Mouse (Mus musculus): ENCODE measurements around the gene Gm49405.
A peak's percentile ranks its signal among the peaks of the same experiment; 100 is the strongest.
"Not testable (repeated sequence)": the region's sequence is repeated elsewhere in the genome, so short reads cannot be mapped to it uniquely, and the experiment has no call there.

Gene Gm49405

DNA sequence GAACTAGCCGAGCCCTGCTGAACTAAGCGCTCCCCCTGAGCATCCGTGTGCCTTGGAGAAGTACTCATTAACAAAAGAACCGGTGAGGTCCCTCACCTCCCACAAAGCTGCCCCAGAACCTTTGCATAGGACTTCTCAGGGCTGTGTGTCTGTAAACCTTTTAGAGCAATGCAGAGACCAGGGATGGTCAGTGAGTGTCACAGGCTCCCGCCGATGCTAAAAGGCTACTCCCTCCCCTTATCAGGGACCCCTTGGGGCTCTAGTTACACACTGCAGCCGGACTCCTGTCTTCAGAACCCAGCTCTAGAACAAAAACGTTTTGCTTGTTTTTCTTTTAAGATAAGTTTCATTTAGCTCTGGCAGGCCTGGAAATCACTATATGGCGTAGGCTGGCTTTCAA is 12.6 kb downstream of the Gm49405 start:
- DNase-seq (ENCODE audit: low spot score in 2 of 2), result no peak

DNA sequence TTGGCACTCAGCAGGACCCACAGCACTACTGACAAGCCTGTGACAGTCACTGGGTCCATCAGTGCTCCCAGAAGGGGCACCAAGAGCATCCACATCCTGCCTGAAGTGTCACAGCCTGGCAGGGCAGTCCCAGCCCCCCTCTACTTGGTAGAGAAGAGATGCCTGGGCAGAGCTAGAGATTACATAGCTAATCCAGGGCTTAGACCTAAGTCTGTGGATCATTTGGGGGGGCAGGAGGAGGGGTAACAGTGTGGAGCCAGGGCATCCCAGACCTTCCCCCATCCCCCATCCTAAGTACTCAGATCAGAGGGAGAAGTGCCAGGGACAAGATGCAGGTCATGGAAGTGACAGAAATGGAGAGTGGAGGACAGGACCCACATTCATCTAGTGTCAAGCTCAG is 14.4 kb downstream of the Gm49405 start:
- DNase-seq (ENCODE audit: low spot score in 2 of 2), result no peak

DNA sequence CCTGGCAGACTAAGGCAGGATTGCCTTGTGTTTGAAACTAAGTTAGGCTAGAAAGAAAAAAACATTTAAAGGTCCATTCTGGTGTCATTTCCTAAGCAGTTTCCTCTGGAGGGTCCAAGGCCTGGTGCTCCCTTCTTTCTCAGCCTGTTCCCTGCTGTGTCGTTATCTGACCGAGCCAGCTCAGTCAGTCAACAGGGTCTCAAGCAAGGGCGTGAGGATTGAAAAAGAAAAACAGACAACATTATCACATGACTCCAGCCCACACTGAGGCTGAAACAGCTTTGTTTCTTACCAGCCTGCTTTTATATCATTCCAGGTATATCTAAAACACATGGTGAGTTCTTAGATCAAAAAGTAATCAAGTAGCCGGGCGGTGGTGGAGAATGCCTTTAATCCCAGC is 15.2 kb downstream of the Gm49405 start:
- DNase-seq (ENCODE audit: low spot score in 2 of 2), result no peak

DNA sequence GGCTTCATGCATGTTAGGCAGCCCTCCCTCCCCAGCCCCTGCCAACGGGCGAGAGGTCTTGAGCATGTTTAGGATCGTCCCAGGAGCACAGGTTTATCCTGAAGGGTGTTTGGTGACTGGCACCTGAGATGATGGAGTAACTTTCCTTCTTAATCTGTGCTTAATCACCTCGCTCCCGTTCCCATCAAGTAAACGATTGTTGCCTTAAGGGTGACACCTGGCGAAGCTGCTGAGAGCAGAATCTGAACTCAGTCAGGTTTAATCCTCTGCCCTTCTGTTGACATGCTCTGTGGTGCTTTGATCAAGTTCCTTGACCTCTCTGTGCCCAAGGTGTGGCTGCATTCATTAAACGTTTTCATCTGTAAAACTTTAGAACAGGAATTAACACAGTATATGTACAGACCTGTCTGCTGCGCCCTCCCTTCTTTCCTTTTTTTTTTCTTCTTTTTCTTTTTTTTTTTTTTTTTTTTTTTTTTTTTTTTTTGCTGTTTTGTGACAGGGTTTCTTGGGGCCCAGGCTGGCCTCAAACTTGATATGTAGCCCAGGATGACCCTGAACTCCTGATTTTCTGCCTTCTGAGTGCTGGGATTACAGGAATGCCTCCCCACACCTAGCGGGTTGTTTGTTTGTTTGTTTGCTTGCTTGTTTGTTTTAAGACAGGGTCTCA is 17.6 kb downstream of the Gm49405 start:
- no peak for DNase-seq (ENCODE audit: low spot score in 2 of 2)

DNA sequence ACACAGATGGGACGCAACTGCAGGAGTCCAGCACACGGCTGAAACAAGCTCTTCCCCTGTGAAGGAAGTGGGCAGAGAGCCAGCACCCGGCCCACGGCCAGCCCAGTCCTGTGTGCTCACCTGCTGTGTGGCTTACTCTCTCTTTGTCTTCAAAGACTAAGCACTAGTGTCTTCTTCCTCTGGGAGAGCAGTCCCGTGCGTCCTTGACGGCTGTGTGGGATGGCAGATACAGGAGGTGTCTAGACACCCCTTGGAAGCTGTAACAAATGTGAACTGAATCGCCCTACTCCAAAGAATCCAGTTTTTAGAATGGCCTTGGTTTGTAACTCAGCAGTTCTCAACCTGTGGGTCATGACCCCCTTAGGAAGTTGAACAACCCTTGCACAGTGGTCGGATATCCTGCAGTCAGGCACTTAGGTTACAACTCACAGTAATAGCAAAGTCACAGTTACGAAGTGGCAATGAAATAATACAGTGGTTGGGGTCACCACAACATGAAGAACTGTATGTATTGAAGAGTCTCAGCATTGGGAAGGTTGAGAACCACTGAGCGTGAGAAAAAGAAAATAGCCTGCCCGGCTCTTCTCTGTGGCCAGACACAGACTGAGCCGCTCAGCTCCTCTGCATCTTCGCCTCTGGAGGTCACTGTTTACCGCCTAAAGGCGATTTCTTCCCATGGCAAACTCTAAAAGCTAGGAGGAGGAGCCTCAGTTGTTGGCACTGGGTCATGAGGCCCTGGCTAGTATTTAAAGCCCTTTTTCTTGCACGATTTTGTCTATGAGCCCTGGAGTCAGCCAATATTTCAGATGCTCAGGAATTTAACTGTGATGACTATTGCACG is 18.5 kb downstream of the Gm49405 start:
- DNase-seq (ENCODE audit: low spot score in 2 of 2), result peak; percentile 82 to 90

DNA sequence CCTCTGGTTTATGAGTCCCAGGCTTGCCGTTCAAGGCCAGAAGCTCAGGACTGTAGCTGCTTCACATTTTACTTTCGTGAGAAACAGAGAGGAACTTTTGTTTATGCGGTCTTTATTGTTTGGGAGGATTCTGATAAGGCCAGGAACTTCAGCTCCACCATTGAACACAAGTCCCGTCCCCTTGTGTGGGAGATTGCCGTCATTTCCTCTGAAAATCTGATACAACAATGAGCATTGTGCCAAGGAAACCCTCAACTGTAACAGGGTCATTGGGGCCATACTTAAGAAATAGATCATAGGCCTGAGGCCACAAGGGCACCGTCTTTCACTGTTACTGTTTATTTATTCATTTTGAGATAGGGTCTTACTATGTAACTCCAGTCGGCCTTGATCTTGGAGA is 22.8 kb downstream of the Gm49405 start:
- no peak for DNase-seq (ENCODE audit: low spot score in 2 of 2)

DNA sequence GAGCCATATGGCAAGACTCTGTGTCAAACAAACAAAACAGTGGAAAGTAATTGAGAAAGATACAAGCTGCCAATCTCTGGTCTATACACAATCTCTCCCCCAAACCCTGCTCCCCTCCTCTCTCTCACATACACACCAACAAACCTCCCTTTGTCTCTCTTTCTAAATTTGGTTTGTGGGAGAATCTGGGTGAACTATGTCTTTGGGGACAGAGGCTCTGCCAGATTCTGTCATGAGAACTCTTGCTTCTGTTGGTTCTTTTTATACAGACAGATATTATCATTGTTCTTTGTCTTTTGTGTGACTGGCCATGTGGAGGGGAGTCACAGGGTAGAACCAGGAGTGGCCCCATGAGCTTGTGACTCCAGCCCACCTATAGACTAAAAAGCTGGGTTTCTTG is 27.1 kb downstream of the Gm49405 start:
- DNase-seq (ENCODE audit: low spot score in 2 of 2), result no peak

DNA sequence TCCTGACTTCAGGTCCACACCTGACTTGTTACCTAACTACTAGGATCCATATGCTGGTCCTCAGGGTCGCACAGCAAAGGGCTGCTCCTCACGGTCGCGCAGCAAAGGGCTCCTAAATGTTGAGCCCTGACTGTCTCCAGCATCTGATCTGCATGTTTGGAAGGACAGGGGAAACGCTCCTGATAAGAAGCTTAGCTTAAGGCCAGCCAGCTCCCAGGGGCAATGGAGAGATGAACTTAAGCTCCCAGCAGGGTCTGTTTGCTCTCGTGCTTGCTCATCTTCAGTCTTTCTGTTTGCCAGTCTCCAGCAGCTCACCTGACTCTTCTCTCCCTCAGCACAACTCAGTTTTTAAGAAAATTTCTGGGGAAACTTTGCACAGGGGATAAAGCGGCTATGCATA is 32.2 kb downstream of the Gm49405 start:
- DNase-seq (ENCODE audit: low spot score in 2 of 2), result no peak

DNA sequence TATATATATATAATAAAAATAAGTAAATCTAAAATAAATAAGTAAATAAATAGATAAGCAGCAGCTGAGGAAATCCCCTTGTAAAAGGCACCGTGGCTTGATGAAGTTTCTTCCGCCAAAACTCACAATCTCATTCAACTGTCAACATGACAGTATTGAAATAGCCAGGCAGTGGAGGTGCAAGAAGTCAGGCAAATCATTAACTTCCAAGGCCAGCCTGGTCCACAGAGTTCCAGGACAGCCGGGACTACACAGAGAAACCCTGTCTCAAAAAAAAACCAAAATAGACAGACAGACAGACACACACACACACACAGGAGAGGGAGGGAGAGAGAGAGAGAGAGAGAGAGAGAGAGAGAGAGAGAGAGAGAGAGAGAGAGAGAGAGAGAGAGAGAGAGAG is 32.9 kb downstream of the Gm49405 start:
- DNase-seq (ENCODE audit: low spot score in 2 of 2), result no peak

DNA sequence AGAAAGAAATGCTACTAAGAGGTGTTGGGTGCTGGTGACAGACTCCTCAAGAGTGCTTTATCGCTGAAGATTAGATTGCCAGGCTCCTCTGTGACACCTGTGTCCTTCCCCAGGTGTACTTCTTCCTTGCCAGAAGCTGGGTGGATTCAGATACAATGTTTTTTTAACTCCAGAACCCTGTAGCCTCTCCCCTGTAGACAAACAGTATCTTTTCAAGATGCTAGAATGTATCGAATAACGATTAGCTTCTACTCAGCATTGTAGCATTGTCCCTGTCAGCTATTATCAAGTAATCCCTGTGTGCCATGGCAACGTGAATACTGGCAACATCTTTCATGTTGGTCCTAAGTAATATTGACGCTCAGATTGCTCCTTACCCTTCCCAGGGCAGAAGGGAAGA is 33.3 kb downstream of the Gm49405 start:
- no peak for DNase-seq (ENCODE audit: low spot score in 2 of 2)

DNA sequence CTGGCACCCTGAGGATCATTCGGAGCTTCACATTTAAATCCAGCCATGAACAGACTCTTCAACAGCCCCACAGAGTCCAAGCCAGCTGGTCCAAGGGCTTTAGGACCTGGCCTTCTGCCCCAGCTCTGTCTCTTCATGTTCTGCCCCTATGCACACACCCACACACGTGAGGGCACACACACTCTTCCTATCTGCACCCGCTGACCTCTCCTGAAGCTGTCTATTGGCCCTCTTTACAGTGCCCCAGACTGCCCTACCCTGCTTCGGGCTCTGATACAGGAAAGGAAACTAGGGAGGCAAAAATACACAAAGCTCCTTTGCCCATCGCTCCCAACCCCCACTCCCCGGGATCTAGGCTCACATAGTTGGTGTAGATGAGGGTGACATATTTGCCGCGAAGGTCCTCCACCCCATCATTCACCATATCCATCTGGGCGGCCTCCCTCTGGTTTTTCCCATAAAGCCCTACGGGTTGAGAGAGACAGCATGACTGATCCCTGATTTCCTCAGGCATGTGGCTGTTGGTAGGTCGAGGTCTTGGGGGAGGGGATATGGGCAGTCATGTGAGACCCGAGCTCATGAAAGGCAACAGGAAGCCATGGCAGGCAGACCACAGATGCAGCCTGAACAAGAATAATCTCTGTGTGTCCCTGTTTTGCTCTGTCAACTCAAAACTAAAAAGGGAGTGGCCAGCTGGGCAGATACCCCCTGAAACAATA is 36.1 kb downstream of the Gm49405 start:
- DNase-seq (ENCODE audit: low spot score in 2 of 2), result no peak

DNA sequence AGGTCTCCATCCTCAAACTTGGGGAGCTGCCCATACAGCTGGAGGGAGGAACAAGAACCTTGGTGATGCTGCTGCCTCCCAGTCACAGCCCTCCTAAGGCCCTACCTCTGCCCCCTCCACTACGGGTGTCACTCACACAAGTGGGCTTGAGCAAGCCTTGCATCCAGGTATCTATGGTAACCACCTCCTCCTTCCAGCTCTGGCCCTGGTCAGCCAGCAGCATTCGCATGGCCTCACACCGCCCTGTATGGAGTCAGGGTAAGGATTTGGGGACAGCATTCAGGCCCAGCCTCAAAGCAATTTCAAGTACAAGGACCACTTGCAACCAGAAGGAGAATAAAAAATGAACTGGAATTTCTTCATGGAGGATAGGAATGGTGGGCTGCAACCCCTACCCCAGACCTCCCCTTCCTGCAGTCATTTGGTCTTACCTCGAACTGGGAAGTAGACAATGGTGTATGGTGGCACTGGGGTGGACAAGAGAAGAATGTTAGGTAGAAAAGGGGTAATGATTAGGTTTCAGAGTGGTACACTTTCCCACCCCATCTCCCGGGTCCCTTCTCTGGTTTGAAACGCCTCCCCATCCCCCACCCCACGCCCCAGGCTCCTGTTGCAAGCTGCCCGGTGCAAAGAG is 36.8 kb downstream of the Gm49405 start:
- DNase-seq (ENCODE audit: low spot score in 2 of 2), result not testable (repeated sequence)

DNA sequence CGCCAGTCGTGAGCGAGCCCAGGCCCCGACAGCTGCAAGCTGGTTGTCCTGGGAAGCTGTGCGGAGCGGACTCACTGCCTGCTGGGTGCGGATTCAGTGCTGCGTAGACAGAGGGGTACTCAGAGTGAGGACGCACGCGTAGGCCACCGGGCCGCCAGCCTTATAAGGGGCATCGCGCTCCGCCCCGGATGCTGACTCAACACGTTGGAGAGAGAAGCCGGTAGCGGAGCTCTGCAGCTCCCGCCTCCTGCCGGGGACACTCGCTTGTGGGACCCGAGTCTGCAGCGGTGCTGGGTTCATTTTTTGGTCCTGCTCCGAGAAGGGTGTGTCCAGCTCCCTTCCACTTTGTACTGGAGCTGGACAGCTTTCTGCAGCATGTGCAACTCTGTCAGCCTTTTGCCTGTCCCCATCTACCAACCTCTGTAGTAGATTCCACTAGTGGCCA is 37.4 kb downstream of the Gm49405 start, which contains the start of gene Gstp1:
Gene Gstp1 (minus strand): TSS at position 198 of the 445 bp plus-strand sequence.
- peak; percentile 92 for DNase-seq (ENCODE audit: low spot score in 2 of 2)

DNA sequence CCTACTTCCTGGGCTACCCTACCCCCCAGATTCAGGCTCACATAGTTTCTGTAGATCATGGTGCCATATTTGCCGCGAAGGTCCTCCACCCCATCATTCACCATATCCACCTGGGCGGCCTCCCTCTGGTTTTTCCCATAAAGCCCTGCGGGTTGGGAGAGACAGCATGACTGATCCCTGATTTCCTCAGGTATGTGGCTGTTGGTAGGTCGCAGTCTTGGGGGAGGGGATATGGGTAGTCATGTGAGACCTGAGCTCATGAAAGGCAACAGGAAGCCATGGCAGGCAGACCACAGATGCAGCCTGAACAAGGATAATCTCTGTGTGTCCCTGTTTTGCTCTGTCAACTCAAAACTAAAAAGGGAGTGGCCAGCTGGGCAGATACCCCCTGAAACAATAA is 40.5 kb downstream of the Gm49405 start:
- not testable (repeated sequence) for DNase-seq (ENCODE audit: low spot score in 2 of 2)

DNA sequence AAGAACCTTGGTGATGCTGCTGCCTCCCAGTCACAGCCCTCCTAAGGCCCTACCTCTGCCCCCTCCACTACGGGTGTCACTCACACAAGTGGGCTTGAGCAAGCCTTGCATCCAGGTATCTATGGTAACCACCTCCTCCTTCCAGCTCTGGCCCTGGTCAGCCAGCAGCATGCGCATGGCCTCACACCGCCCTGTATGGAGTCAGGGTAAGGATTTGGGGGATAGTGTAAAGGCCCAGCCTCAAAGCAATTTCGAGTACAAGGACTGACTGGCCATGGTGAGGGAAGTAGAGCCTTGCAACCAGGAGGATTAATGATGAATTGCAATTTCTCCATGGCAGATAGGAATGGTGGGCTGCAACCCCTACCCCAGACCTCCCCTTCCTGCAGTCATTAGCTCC is 41.1 kb downstream of the Gm49405 start:
- DNase-seq (ENCODE audit: low spot score in 2 of 2), result not testable (repeated sequence)

DNA sequence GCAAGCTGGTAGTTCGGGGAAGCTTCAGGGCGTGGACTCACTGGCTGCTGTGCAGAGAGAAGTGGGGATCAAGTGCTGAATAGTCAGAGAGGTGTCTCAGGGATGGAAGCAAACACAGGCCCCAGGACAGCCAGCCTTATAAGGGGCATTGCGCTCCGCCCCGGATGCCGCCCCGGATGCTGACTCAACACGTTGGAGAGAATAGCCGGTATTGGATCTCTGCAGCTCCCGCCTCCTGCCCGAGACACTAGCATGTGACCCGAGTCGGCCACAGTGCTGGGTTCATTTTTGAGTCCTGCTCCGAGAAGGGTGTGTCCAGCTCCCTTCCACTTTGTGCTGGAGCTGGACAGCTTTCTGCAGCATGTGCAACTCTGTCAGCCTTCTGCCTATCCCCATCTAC is 41.7 kb downstream of the Gm49405 start:
- peak; percentile 58 to 64 for DNase-seq (ENCODE audit: low spot score in 2 of 2)

DNA sequence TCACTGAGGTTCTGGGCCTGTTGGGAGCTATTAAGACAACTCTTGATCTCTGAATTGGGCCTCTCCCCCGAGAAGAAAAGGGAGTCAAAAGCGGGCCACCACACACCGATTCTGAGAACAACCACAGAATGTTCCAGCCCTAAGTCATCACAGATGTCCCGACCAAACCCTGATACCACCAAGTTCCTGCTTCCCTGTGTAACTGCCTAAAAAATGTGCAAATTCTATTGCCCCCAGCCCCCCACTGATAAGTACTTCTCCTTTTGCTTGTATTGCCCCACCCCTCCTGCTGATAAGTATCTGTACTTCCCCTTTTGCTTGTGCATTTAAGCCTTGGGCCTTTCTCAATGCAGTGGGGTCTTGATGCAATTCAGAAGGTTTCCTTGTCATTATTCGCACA is 43.7 kb downstream of the Gm49405 start:
- not testable (repeated sequence) for DNase-seq (ENCODE audit: low spot score in 2 of 2)

DNA sequence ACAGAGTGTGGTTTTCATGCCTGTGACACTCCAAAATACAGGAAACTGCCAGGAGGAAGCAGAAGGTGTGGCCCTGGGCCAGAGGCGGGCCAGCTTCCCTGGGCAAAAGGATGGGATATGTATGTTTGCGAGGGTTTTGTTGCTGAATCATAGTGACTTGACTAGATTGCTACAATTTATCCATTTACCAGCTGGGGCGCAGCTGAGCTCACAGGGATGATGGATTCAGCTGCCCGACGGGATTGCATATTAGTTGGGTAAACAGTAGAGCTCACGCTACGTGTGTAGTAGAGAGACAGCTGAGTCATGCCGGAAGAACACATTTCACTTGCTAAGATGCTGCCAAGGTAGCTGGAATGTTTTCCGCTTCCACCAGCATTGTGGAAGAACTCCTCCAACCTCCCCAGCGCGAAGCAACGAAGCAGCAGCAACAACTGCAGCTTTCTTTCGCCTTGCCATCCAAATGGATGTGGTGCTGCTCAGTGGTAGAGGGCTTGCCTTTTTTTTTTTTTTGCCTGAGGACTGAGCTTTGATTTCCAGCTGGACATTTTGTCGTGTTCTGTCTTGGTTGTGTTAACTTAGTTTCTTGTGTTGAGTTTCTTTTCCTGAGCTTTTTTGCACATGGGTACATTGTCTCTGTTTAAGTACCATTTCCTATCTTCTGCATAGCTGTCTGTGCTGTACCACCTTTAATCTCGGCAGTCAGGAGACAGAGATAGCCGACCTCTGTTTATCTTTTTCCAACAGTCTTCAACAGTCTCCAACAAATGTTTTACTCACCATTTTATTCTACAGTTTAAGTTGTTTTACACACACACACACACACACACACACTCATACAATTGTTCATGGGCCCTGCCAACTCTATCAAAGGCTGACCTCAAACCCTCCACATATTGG is 45.8 kb downstream of the Gm49405 start, which contains the start of gene Gstp2:
Gene Gstp2 (minus strand): TSS at position 58 of the 900 bp plus-strand sequence.
- peak; percentile 89 to 91 for DNase-seq (ENCODE audit: low spot score in 2 of 2)

DNA sequence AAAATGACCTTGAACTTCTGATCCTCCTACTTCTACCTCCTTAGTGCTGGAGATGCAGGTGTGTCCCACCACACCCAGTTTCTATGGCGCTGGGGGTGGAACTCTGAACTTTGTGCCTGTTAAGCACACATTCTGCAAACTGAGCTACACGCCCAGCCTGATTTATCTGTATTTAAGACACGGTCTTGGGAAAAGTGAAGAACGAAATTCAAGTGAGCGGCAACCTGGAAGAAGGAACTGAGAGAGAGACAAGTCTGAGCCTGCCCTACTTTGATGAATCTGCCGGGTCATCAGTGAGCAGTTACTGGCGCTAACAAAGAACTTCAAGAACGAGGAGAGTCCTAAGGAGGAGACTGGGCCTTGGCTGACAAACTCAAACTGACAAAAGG is 46.4 kb downstream of the Gm49405 start:
- no peak for DNase-seq (ENCODE audit: low spot score in 2 of 2)

DNA sequence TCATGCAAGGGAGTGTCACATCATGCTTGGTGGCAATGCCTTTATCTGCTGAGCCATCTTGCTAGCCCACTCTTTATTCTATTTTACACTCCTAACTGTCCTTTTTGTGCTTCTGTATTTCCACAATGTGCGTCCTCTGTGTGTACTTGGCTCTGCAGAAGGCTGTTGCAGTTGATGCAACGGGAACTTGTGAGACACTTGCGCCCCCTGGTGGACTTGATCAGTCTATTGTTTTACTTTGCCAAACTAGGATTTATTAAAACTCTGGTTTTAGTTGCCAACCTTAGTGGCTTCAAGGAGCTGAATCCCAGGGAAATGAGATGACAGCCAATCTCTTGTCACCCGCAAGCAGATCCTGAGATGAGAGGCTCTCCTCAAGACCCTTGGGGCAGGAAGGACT is 47.4 kb downstream of the Gm49405 start:
- peak; percentile 43 to 80 for DNase-seq (ENCODE audit: low spot score in 2 of 2)

DNA sequence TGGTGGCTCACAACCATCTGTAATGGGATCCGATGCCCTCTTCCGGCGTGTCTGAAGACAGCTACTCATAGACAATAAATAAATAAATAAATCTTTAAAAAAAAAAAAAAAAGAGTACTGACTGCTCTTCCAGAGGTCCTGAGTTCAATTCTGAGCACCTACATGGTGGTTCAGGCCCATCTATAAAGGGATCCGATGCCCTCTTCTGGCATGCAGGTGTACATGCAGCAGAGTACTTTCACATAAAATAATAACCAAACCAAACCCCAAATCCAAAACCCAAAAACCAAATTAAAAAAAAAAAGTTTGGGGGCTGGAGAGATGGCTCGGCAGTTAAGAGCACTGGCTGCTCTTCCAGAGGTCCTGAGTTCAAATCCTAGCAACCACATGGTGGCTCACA is 48.6 kb downstream of the Gm49405 start:
- DNase-seq (ENCODE audit: low spot score in 2 of 2), result not testable (repeated sequence)
